Mouse (Mus musculus): ENCODE data around the gene Emb. TPM values are rescaled to one million over a fixed set of nuclear protein-coding genes. Genes with fewer than 3 reads are reported as not detected.
A peak's percentile ranks its signal among the peaks of the same experiment; 100 is the strongest.

Emb gene
- total RNA-seq, 2 experiments from 2014 or later, result 12.4 to 12.9 TPM

GRCm38 (mm10) chr13:117219871-117220500 lies 11.7 kb downstream of the Emb start:
- DNase-seq, result no peak
- intact Hi-C loops (cut with DNase I), result no loop called here

GRCm38 (mm10) chr13:117220501-117221321 lies 12.4 kb downstream of the Emb start, which contains the start of gene Gm17509:
Gm17509 (minus strand) TSS chr13:117221075.
- intact Hi-C loops (cut with DNase I), result no loop called here
- peak; percentile 72 for DNase-seq

DNA sequence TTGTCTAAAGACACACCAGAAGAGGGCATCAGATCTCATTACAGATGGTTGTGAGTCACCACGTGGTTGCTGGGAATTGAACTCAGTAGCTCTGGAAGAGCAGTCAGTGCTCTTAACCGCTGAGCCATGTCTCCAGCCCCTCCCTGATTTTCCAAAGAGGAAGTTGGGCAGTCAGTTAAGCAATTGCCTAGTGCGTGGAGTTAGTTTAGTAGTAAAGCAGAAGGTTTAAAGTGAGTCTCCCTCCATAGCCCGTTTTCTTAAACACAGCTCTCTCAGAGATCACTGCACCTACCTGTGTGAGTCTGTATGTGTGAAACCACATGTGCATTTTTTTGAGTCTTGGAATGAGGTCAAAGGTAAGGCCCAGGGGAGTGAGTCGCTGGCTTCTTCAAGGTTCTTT lies 14.8 kb downstream of the Emb start:
- intact Hi-C loops (cut with DNase I), result no loop called here
- no peak for DNase-seq

DNA sequence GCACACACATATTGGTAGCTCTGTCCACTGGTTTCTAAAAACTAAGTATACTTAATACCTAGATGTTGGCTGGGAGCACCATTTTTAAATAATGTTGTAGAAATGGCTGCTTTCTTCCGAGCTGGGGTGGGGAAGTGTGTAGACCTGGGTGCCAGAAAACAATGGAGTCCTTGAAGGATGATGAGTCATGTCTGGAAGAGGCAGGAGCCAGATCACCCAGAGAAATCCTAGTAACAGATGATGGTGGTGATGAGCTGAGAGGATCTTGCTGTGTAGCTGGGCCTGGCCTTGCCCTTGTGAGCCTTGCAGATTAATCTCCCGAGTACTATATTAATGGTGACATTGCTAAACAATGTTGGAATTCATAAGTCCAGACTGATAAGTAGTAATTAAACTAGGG lies 16.6 kb downstream of the Emb start:
- no peak for DNase-seq
- intact Hi-C loops (cut with DNase I), result no loop called here

GRCm38 (mm10) chr13:117225561-117225960 lies 17.2 kb downstream of the Emb start:
- intact Hi-C loops (cut with DNase I), result no loop called here

DNA sequence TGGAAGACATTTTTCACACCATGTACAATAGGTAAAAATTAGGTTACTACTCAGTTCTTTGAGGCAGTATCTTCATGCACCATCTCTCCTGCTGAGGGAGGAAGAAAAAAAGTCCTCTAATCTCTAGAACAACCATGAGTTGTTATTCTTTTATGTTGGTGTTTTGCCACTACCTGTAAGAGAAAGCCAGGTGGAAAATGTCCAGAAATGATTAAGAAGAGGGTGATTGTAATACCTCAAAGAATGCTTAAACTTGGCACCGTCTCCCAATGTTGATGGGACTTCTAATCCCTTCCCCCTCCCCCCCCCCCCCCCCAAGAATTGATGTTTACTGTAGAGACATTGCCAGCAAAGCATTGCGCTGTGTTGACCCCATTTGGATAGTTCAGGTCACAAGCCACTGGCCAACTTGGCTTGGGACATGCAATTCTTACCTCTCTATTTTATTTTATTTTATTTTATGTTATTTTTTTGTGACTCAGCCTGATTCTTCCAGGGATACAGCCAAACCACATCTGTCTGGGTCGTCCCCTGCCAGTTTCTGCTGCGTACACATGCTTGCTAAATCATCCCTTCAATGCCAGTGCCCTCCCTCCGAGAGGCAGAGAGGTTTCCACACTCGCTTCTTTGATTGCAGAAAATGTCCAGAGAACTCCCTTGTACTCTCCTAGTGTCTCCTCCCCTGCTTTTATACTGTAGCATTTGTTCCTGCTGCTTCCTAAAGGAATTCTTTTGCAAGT lies 22.2 kb downstream of the Emb start:
- DNase-seq, result no peak
- intact Hi-C loops (cut with DNase I), result no loop called here

More at GRCm38 (mm10) chr13:117225561-117225960, 17.2 kb downstream of the Emb start:
- DNase-seq, result no peak

- no peak for DNase-seq
- intact Hi-C loops (cut with DNase I), result no loop called here
Observed at GRCm38 (mm10) chr13:117233808-117234207, 25.5 kb downstream of the Emb start.

DNA sequence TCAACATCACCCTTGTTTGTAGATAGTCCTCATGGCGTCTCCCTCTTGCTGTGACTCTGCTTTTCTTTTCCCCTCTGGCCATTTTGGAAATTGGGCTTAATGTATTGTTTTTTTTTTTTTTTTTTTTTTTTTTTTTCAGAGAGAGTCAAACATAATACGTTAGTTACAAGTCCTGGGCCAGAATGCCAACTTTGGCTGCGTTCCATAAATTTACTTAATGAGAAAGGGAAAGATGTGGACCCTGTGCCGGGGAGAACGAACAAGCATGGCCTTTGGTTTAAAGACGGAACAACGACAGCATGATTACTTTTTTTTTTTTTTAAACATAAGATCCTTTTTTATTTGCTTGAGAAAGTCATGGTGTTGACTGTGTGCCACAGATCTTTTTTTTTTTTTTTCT lies 26.1 kb downstream of the Emb start:
- no peak for DNase-seq
- intact Hi-C loops (cut with DNase I), result no loop called here

GRCm38 (mm10) chr13:117235530-117236212 lies 27.3 kb downstream of the Emb start:
- intact Hi-C loops (cut with DNase I), result no loop called here
- DNase-seq, result peak; percentile 25

DNA sequence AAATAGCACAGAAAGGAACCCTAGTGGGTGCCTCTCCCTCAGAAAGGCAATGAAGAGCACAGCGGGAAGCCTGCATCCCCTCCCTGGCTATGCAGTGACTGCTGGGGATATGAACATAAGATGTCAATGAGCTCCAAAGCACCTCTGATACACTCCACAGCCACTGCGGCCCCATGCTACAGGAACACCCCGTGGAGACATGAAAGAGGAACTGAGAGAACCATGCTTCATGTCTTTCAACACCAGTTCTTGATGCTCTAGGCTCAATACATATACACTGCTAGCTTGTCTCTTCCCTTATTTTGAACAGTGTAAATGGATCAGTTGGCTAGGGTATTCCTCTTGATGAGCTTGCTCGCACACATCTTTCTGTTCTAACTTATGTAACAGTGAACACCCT lies 28.8 kb downstream of the Emb start:
- intact Hi-C loops (cut with DNase I), result no loop called here
- DNase-seq, result no peak

DNA sequence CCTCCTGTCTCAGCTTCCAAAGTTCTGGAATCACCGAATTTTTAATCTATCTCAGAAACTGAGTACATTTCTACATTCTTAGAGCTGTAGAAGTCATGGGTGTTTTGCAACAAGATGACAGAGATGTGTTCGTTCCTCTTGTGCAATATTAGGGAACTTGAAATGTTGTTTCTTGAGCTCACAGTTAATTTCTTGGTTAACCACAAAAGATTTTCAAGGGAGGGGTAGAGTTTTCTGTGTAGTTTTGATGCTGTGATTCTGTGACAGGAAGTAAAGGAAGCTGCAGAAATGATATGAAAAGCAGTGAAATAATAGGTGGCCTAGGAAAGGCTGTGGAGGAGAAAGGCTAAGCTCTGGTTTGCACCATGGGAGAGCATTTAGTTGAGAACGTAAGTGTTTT lies 33.7 kb downstream of the Emb start:
- no peak for DNase-seq
- intact Hi-C loops (cut with DNase I), result no loop called here

GRCm38 (mm10) chr13:117242621-117243020 lies 34.3 kb downstream of the Emb start:
- DNase-seq, result no peak
- intact Hi-C loops (cut with DNase I), result no loop called here

DNA sequence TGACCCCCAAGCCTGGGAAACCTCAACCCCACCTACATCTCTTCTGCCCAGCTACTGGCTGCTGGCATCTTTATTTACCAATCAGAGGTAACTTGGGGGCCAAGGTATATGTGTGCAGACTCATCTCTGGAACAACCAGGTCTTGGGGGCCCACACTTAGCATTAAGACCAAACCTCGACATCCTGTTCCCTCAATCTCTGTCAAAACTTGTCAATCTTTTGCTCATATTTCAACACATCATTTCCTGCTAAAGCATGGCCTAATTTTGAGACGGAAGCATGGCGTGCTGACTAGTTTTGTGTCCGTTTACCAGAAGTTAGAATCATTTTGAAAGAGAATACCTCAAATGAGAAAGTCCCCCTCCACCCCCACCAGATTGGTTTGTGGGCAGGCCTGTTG lies 52.4 kb downstream of the Emb start:
- intact Hi-C loops (cut with DNase I), result no loop called here
- DNase-seq, result no peak

DNA sequence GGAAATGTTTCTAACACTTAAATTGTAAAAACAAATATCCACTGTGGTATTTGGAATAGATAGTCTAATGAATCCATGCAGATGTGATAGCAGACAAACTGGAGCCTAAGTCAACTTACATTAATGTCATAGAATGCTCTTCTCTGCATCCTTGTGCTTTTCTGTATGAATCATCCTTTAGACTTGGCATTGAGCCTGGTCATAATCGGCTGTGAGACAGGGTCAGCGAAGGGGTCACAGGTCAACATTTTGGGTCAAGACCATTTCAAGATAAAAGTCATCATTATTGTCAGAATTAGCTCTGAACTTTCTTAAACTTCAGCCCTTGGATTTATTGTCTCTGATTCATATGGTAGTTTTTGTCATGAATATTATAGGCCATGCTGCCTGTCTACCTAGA lies 57.8 kb downstream of the Emb start:
- intact Hi-C loops (cut with DNase I), result no loop called here

DNA sequence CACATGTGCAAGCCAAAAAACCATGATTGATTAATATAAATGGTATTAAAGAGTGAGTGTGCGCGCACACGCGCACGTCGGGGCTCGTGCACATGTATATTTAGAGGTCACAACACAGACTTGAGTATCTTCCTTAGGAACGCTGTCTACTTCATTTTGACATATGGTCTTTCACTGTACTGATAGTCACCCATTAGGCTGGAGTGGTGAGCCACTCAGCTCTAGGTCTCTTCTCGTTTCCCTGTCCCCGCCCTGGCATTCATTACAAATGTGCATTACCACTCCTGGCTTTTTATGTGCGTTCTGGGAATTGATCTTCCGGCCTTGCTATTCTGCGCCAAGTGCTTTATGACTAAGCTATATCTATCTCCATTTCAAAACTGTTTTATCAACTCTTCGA lies 59.6 kb downstream of the Emb start:
- intact Hi-C loops (cut with DNase I), result no loop called here

More for the DNA sequence above, 57.8 kb downstream of the Emb start:
- no peak for DNase-seq

DNA sequence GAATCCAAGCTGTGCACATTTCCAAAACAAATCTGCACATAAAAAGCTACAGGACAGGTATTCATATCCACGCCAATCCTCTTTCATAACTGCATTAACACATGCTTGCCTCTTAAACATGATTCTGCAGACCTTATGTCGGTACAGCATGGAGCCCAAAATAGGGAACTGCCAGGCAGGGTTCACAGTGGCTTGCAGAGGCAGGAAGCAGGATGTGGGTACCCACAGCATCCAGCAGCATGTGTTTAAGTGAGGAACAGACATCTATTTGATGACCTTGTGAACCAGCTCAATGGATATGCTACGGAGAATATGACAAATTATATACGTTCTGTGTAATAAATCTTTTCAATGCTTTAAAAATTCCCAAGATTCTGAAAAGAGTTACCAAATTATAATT lies 75.7 kb downstream of the Emb start:
- intact Hi-C loops (cut with DNase I), result no loop called here
- no peak for DNase-seq

More for the DNA sequence above, 59.6 kb downstream of the Emb start:
- no peak for DNase-seq

GRCm38 (mm10) chr13:117286939-117287338 lies 78.6 kb downstream of the Emb start:
- intact Hi-C loops (cut with DNase I), result loop anchor here (5.0 kb wide), 1 partner anchor 85 kb away; no protein-coding TSS in a partner anchor
- DNase-seq, result no peak

- intact Hi-C loops (cut with DNase I), result loop anchor here (5.0 kb wide), 1 partner anchor 85 kb away; no protein-coding TSS in a partner anchor
- DNase-seq, result no peak
Observed at GRCm38 (mm10) chr13:117287400-117287799, 79.1 kb downstream of the Emb start.

DNA sequence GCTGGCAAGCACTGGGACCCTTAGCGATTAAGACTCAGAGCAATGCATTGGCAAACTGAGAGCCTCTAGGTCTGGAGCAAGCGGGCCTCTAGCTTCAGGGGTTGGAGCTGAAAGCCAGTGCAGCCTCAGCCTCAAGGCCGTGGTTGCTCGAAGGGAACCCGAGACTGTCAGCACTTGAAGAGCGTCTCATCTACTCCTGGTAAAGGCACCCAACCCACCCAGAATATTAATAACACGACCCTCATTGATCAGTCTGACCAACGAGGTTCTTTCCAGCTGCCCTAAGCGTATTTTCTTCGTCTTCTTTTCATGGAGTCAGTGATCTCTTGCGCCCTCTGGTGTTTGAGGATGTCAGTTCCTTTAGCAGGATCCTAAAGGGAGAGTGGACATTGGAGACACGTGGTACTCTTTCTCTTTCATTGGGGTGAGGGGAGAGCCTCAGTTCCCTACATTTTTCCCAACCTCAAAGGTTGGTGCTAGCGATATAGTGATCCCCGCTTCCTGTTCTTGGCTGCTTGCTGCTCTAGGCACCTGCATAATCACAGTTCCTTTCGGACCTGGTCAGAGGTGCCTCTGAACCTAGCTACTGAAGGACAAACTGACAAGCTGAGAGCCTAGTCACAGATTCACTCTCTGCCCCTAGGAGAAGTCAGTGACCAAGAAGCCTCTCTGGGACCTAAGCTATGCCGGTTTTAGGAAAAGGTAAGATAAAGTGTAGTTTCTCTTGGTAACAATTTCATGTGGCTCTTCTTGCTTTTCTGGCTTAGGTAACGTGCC lies 81.3 kb downstream of the Emb start:
- DNase-seq, result peak; percentile 77
- intact Hi-C loops (cut with DNase I), result loop anchor here (5.0 kb wide), 1 partner anchor 87 kb away; no protein-coding TSS in a partner anchor
